Mouse (Mus musculus): ENCODE measurements around the gene Frat2. TPM values are rescaled to one million over a fixed set of nuclear protein-coding genes. Genes with fewer than 3 reads are reported as not detected.

The Frat2 gene
- polyA plus RNA-seq, 1 experiment from 2014 or later = 7.2 TPM

- H3K27ac ChIP-seq = peak overlapping the region; percentile 94
- H3K4me2 ChIP-seq (ENCODE audit: low read length) = peak overlapping the region; percentile 97
- H3K27me3 ChIP-seq (ENCODE audit: insufficient read depth, low read length) = no peaks in the 10 kb centered on the region
- TF ChIP-seq CTCF (IDR thresholded peaks at IDR 0.05; ENCODE audit: low read depth) = peak; percentile 23; the same call in 1 of the 2 replicates
- peak overlapping the region; percentile 78 for H3K4me3 ChIP-seq (replicated peaks; ENCODE audit: low read depth, low read length)
- 0 out of 2 replicates have a peak, but pooled peaks have one; percentile 4 for ATAC-seq (replicated peaks; ENCODE audit: low FRiP score, low read depth)
- no peaks in the 10 kb centered on the region for H3K36me3 ChIP-seq (ENCODE audit: insufficient read depth, low read length)
- no peaks in the 10 kb centered on the region for H3K9me3 ChIP-seq (replicated peaks; ENCODE audit: low read length)
- peaks cover 19% of the 10 kb centered on the region for H3K4me1 ChIP-seq (replicated peaks; ENCODE audit: insufficient read depth, low read length)
- peak; percentile 46 for DNase-seq (ENCODE audit: low spot score)
- peak overlapping the region; percentile 86 for H3K9ac ChIP-seq (ENCODE audit: low read depth, low read length)
- 12% methylated on average over 21 of the region's 21 CpGs for WGBS
These were observed 1.4 kb downstream of the Frat2 start for GRCm38 (mm10) chr19:41846366-41847090.

- ATAC-seq (replicated peaks; ENCODE audit: low FRiP score, low read depth) = no peak
- Histone ChIP-seq H3K4me1 (replicated peaks; ENCODE audit: insufficient read depth, low read length) (0 out of 2 replicates have a peak, but pooled peaks cover 5% of the 10 kb centered on the region), H3K27ac (no peak overlapping the region), H3K4me2 (ENCODE audit: low read length) (no peak overlapping the region), H3K27me3 (ENCODE audit: insufficient read depth, low read length) (no peaks in the 10 kb centered on the region), H3K4me3 (replicated peaks; ENCODE audit: low read depth, low read length) (no peak overlapping the region), H3K9me3 (replicated peaks; ENCODE audit: low read length) (no peaks in the 10 kb centered on the region), H3K36me3 (ENCODE audit: insufficient read depth, low read length) (no peaks in the 10 kb centered on the region), H3K9ac (ENCODE audit: low read depth, low read length) (no peak overlapping the region)
- peak; percentile 26; the same call in 1 of the 2 replicates for TF ChIP-seq CTCF (IDR thresholded peaks at IDR 0.05; ENCODE audit: low read depth)
- 87% methylated on average over 6 of the region's 6 CpGs for WGBS
- no peak for DNase-seq (ENCODE audit: low spot score)
These were observed 3.6 kb downstream of the Frat2 start for GRCm38 (mm10) chr19:41844345-41844744.

GRCm38 (mm10) chr19:41842706-41843105 lies 5.2 kb downstream of the Frat2 start:
- 0 out of 2 replicates have a peak, but pooled peaks cover 5% of the 10 kb centered on the region for H3K4me1 ChIP-seq (replicated peaks; ENCODE audit: insufficient read depth, low read length)
- H3K4me3 ChIP-seq (replicated peaks; ENCODE audit: low read depth, low read length) = no peak overlapping the region
- DNase-seq (ENCODE audit: low spot score) (no peak), ATAC-seq (replicated peaks; ENCODE audit: low FRiP score, low read depth) (no peak)
- H3K4me2 ChIP-seq (ENCODE audit: low read length) = no peak overlapping the region
- no peak for TF ChIP-seq CTCF (IDR thresholded peaks at IDR 0.05; ENCODE audit: low read depth)
- no peaks in the 10 kb centered on the region for H3K36me3 ChIP-seq (ENCODE audit: insufficient read depth, low read length)
- H3K9me3 ChIP-seq (replicated peaks; ENCODE audit: low read length) = no peaks in the 10 kb centered on the region
- no peaks in the 10 kb centered on the region for H3K27me3 ChIP-seq (ENCODE audit: insufficient read depth, low read length)
- WGBS = 76% methylated on average over 4 of the region's 4 CpGs
- no peak overlapping the region for H3K9ac ChIP-seq (ENCODE audit: low read depth, low read length)
- no peak overlapping the region for H3K27ac ChIP-seq

- H3K27me3 ChIP-seq (ENCODE audit: insufficient read depth, low read length) = no peaks in the 10 kb centered on the region
- H3K9ac ChIP-seq (ENCODE audit: low read depth, low read length) = no peak overlapping the region
- no peak overlapping the region for H3K27ac ChIP-seq
- TF ChIP-seq CTCF (IDR thresholded peaks at IDR 0.05; ENCODE audit: low read depth) = no peak
- 0 out of 2 replicates have a peak, but pooled peaks cover 5% of the 10 kb centered on the region for H3K4me1 ChIP-seq (replicated peaks; ENCODE audit: insufficient read depth, low read length)
- no peak for ATAC-seq (replicated peaks; ENCODE audit: low FRiP score, low read depth)
- H3K36me3 ChIP-seq (ENCODE audit: insufficient read depth, low read length) = no peaks in the 10 kb centered on the region
- H3K4me2 ChIP-seq (ENCODE audit: low read length) = no peak overlapping the region
- no peaks in the 10 kb centered on the region for H3K9me3 ChIP-seq (replicated peaks; ENCODE audit: low read length)
- 80% methylated on average over 4 of the region's 4 CpGs for WGBS
- H3K4me3 ChIP-seq (replicated peaks; ENCODE audit: low read depth, low read length) = no peak overlapping the region
- DNase-seq (ENCODE audit: low spot score) = no peak
These were observed 5.7 kb downstream of the Frat2 start for GRCm38 (mm10) chr19:41842196-41842595.

GRCm38 (mm10) chr19:41841105-41841750 lies 6.7 kb downstream of the Frat2 start:
- Histone ChIP-seq H3K9ac (ENCODE audit: low read depth, low read length) (no peak overlapping the region), H3K4me3 (replicated peaks; ENCODE audit: low read depth, low read length) (no peak overlapping the region), H3K27ac (no peak overlapping the region), H3K9me3 (replicated peaks; ENCODE audit: low read length) (no peaks in the 10 kb centered on the region), H3K36me3 (ENCODE audit: insufficient read depth, low read length) (no peaks in the 10 kb centered on the region), H3K4me1 (replicated peaks; ENCODE audit: insufficient read depth, low read length) (no peaks in the 10 kb centered on the region), H3K4me2 (ENCODE audit: low read length) (no peak overlapping the region), H3K27me3 (ENCODE audit: insufficient read depth, low read length) (no peaks in the 10 kb centered on the region)
- ATAC-seq (replicated peaks; ENCODE audit: low FRiP score, low read depth) = no peak
- TF ChIP-seq CTCF (IDR thresholded peaks at IDR 0.05; ENCODE audit: low read depth) = no peak
- no peak for DNase-seq (ENCODE audit: low spot score)
- WGBS = 70% methylated on average over 7 of the region's 7 CpGs

GRCm38 (mm10) chr19:41839685-41840084 lies 8.2 kb downstream of the Frat2 start:
- no peak overlapping the region for H3K9ac ChIP-seq (ENCODE audit: low read depth, low read length)
- H3K9me3 ChIP-seq (replicated peaks; ENCODE audit: low read length) = no peaks in the 10 kb centered on the region
- no peaks in the 10 kb centered on the region for H3K27me3 ChIP-seq (ENCODE audit: insufficient read depth, low read length)
- no peak overlapping the region for H3K27ac ChIP-seq
- H3K4me1 ChIP-seq (replicated peaks; ENCODE audit: insufficient read depth, low read length) = no peaks in the 10 kb centered on the region
- H3K4me2 ChIP-seq (ENCODE audit: low read length) = no peak overlapping the region
- no peak for TF ChIP-seq CTCF (IDR thresholded peaks at IDR 0.05; ENCODE audit: low read depth)
- WGBS = 94% methylated on average over 3 of the region's 3 CpGs
- DNase-seq (ENCODE audit: low spot score) (no peak), ATAC-seq (replicated peaks; ENCODE audit: low FRiP score, low read depth) (no peak)
- no peaks in the 10 kb centered on the region for H3K36me3 ChIP-seq (ENCODE audit: insufficient read depth, low read length)
- no peak overlapping the region for H3K4me3 ChIP-seq (replicated peaks; ENCODE audit: low read depth, low read length)

All from kidney, postnatal 0 days (tissue).